Mouse (Mus musculus): ENCODE data around the gene Faah. TPM values are rescaled to one million over a fixed set of nuclear protein-coding genes. Genes with fewer than 3 reads are reported as not detected.

Gene Faah
- polyA plus RNA-seq, 1 experiment, result 133 TPM

- TF ChIP-seq POLR2A (IDR thresholded peaks at IDR 0.05; ENCODE audit: extremely low read depth, insufficient read depth, low read length) (no peak), CTCF (IDR thresholded peaks at IDR 0.05; ENCODE audit: extremely low read depth, insufficient read depth, low read length) (no peak)
- Histone ChIP-seq H3K4me3 (ENCODE audit: insufficient read depth, low read length) (no peak overlapping the region), H3K4me1 (ENCODE audit: control insufficient read depth, insufficient read depth, low read length) (no peaks in the 10 kb centered on the region), H3K27ac (ENCODE audit: insufficient read depth, low read length) (no peak overlapping the region)
Measured at GRCm38 (mm10) chr4:115919911-115920310, 97.8 kb downstream of the Faah start.

Other genes with a start within 250 kb of the Faah start
- gene Tex38, start 236.9 kb downstream of the Faah start, polyA plus RNA-seq (2012; rRNA removed), result 0.27 and 0.55 TPM in 2 replicates
- gene Atpaf1, start 233.1 kb downstream of the Faah start, polyA plus RNA-seq (2012; rRNA removed), result 53.1 and 54.4 TPM in 2 replicates
- gene Mob3c, start 189.8 kb downstream of the Faah start, polyA plus RNA-seq (2012; rRNA removed), result 6.8 and 8.5 TPM in 2 replicates
- gene Mknk1, start 178.7 kb downstream of the Faah start, polyA plus RNA-seq (2012; rRNA removed), result 59.8 and 63.2 TPM in 2 replicates
- 0.06 and 0.21 TPM in 2 replicates for gene Kncn, start 133.5 kb downstream of the Faah start, polyA plus RNA-seq (2012; rRNA removed)
- not detected in 2 replicates for gene 6430628N08Rik, start 127.3 kb downstream of the Faah start, polyA plus RNA-seq (2012; rRNA removed)
- gene Dmbx1, start 78.0 kb downstream of the Faah start, polyA plus RNA-seq (2012; rRNA removed), result 0.04 and 0.09 TPM in 2 replicates
- gene Nsun4, start 36.0 kb upstream of the Faah start, polyA plus RNA-seq (2012; rRNA removed), result 8.8 and 9.4 TPM in 2 replicates
- 672 and 678 TPM in 2 replicates for gene Uqcrh, start 57.1 kb upstream of the Faah start, polyA plus RNA-seq (2012; rRNA removed)
- 32.3 and 33.7 TPM in 2 replicates for gene Lrrc41, start 57.3 kb upstream of the Faah start, polyA plus RNA-seq (2012; rRNA removed)
- gene Rad54l, start 105.8 kb upstream of the Faah start, polyA plus RNA-seq (2012; rRNA removed), result 0.81 and 1.1 TPM in 2 replicates
- 80.3 and 84.4 TPM in 2 replicates for gene Pomgnt1, start 105.9 kb upstream of the Faah start, polyA plus RNA-seq (2012; rRNA removed)
- 14.2 TPM in 2 replicates for gene Lurap1, start 133.4 kb upstream of the Faah start, polyA plus RNA-seq (2012; rRNA removed)
- gene Tspan1, start 149.7 kb upstream of the Faah start, polyA plus RNA-seq (2012; rRNA removed), result 0.26 and 0.27 TPM in 2 replicates
- gene 1700042G07Rik, start 155.4 kb upstream of the Faah start, polyA plus RNA-seq (2012; rRNA removed), result not detected in 2 replicates
- not detected in 2 replicates for gene Gm49337, start 155.5 kb upstream of the Faah start, polyA plus RNA-seq (2012; rRNA removed)
- gene Pik3r3, start 203.7 kb upstream of the Faah start, polyA plus RNA-seq (2012; rRNA removed), result 34.6 and 35.3 TPM in 2 replicates

Measured in cortical plate, adult 2 months (tissue).